Mouse (Mus musculus): ENCODE results near the gene Olfr1425.
"Not testable (repeated sequence)": the region's sequence is repeated elsewhere in the genome, so short reads cannot be mapped to it uniquely, and the experiment has no call there.

Olfr1425 gene

GRCm38 (mm10) chr19:12077631-12078030 is at the start of gene Olfr1425:
Gene Olfr1425, minus strand, starts transcription at chr19:12077731.
- DNase-seq (ENCODE audit: low spot score), result not testable (repeated sequence)

DNA sequence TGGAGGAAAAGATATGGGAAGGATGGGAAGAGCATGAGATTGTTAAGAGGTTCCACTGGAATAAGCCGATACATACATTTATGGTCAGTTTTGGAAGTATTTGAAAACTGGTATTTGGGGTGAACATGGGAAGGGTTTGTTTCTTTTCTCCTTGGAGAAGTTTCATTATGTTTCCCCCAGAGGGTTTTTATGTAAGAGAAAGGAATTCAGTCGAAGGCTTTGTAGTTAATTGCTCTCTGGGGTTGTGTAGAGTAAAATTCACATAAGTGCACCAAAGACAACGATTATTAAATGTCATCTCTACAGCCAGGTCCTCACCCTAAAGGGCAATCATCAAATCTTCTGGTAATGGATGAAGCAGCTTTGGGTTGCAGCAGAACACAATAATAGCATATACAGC is 45.6 kb upstream of the Olfr1425 start, which contains the start of gene Olfr76:
Gene Olfr76 (minus strand): TSS at position 101 of the 400 bp plus-strand sequence.
- no peak for DNase-seq (ENCODE audit: low spot score)

GRCm38 (mm10) chr19:12116464-12116863 is 38.9 kb upstream of the Olfr1425 start:
- DNase-seq (ENCODE audit: low spot score), result no peak

GRCm38 (mm10) chr19:12115797-12116196 is 38.3 kb upstream of the Olfr1425 start, which contains the start of gene Olfr1428:
Gene Olfr1428, minus strand, starts transcription at chr19:12115897.
- DNase-seq (ENCODE audit: low spot score), result no peak

DNA sequence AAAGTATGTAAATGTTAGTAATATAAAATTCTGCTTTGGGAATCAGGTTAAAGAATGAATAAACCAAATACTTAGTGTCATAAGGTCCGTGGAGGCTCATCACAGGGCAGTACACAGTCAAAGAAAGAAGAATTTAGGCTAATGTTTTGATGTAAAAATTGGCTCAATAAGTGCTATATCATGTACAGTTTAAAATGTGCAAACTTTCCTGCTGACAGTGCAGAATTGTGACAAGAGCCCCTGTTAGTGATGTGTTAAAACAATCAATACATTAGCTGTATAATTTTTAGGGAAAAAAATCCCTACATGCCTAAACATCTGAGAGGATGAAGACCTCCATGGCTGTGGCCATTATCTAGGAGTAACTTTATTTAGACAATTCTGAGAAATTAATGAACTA is 36.3 kb upstream of the Olfr1425 start:
- no peak for DNase-seq (ENCODE audit: low spot score)

- DNase-seq (ENCODE audit: low spot score), result no peak
Observed at GRCm38 (mm10) chr19:12104541-12104940, 27.0 kb upstream of the Olfr1425 start.

- no peak for DNase-seq (ENCODE audit: low spot score)
Observed at GRCm38 (mm10) chr19:12103234-12103633, 25.7 kb upstream of the Olfr1425 start, which contains the start of gene Olfr1427. Gene Olfr1427, minus strand, starts transcription at chr19:12103334.

- DNase-seq (ENCODE audit: low spot score), result no peak
Observed at GRCm38 (mm10) chr19:12091913-12092312, 14.4 kb upstream of the Olfr1425 start, which contains the start of gene Olfr1426. Gene Olfr1426, minus strand, starts transcription at chr19:12092013.

GRCm38 (mm10) chr19:12069546-12069945 is 8.0 kb downstream of the Olfr1425 start:
- DNase-seq (ENCODE audit: low spot score), result not testable (repeated sequence)

DNA sequence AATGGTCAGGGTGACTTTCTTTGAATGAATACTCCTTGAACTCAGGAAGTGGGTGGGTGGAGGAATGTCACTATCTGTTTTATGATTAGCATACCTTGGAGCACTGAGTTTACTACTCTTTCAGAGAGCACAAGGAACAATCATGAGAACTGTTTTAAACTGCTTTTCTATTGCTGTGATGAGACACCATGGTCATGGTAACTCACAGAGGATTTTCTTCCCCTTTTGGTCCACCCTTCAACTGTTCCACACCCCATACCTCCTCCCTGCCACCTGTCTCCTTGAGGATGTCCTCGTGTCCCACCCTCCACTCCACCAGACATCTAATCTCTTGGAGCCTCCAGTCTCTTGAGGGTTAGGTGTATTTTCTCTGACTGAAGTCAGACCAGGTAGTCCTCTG is 9.7 kb downstream of the Olfr1425 start:
- not testable (repeated sequence) for DNase-seq (ENCODE audit: low spot score)

DNA sequence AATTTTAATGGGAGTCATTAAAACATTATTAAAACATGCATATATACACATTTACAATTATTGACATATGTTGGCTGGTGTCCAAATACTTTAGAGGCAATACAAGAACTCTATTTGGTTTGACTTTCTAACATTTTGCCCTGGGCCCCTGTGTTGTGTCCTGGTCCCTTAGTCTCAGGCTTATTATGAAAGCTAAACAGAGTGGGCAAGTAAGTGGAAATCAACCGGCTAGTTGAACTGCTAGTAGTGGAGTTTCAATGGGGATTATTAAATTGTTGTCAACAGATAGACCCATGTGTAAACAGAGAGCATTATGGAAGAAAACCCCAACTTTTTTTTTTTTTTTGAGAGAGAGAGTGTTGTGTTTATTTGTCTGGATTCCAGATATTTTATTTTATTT is 14.9 kb downstream of the Olfr1425 start, which contains the start of gene Olfr1424:
Gene Olfr1424 (minus strand): TSS at position 101 of the 400 bp plus-strand sequence.
- DNase-seq (ENCODE audit: low spot score), result not testable (repeated sequence)

DNA sequence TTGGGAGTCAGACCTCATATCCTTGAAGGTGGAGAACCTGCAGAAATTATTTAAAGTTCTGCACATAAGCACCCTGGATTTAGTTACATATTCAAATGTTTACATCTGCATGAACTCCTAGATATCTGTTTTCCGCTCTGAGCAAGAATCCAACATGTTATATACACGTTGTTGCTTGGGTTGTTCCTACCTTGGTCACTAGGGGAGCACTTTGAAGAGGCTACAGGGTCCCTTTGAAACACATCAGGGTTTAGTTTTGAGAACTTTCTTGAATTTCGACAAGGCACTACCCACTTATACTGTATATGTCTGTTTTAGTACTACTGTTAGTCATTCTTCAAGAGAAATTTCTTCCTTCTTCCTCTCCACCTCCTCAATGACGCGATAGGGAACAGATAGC is 34.4 kb downstream of the Olfr1425 start:
- no peak for DNase-seq (ENCODE audit: low spot score)

DNA sequence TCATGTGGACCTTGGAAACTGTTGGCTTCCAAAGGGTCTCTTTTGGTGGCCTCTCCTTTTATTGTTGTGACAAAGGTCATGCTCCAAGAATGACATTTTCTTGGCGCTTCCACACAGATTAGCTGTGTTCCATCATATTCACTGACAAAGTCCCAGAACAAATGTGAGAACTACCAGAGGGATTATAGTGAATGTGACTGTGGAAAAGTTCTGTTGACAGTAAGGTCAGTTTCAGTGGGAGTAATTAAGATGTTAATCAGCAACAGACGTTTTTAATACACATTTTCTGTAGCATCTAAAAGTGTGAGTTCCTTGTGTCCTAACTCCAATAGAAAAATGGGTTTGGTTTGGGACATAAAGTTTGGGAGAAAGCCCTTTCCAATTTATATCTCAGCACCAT is 36.3 kb downstream of the Olfr1425 start, which contains the start of gene Olfr1423:
Gene Olfr1423 (minus strand): TSS at position 101 of the 400 bp plus-strand sequence.
- no peak for DNase-seq (ENCODE audit: low spot score)

- DNase-seq (ENCODE audit: low spot score), result no peak
Observed at GRCm38 (mm10) chr19:12037727-12038126, 39.8 kb downstream of the Olfr1425 start.

DNA sequence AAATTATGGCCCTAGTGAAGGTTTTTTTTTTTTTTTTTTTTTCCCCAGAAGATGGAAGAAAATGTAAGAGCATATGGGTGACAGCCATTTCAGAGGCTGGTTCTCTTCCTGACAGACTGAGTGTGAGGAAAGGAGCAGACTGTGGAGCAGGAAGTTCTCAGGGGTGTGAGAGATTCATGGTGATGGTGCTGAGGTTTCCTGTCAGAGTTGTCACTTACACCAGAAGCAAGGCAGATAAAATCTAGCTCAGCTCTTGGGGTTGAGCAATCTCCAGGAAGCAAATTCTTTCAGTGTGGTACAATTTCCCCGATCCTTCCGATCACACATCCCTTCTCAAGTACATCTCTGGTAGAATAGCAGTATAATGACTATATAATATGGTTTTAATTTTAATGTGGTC is 50.9 kb downstream of the Olfr1425 start:
- no peak for DNase-seq (ENCODE audit: low spot score)

DNA sequence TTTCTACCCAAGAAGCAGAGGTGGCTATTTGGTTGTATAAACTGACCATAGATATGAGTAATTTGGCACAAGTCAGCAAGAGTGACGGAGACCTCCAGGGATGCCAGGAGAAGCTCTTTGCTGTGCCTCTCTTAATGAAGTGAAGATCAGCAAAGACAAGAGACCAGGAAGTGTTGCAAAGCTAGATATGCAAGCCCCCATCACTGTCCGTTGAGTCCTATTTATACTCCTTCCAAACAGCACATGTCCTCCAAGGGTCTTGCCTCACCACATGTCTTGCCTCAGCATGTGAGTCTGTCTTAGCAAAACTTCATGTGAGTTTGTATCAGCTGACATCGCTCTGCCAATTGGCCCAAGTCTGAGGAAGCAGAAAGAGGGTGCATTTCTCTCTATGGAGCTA is 52.2 kb downstream of the Olfr1425 start:
- DNase-seq (ENCODE audit: low spot score), result no peak

- no peak for DNase-seq (ENCODE audit: low spot score)
Observed at GRCm38 (mm10) chr19:12024149-12024548, 53.4 kb downstream of the Olfr1425 start.
